20 mouse cellular contexts compared by ENCODE assay signal in genomic region chr7:27840104-27840503, GRCm38 (mm10). TPM values are rescaled to one million over a fixed set of nuclear protein-coding genes. Genes with fewer than 3 reads are reported as not detected.
DNase-seq lines count a peak whose midpoint lies in the region; TF ChIP-seq lines count a peak whose summit lies in the region.
"Had no signal": no experiment of that assay in that cellular context is flagged by ENCODE, and none has a peak within 500 bp of the region (broad histone marks: within the 10 kb centered on the region; RNA-seq: fewer than 3 reads in every experiment).

No protein-coding gene starts in this region.

- no peak for TF ChIP-seq EP300 in ES-Bruce4 (IDR thresholded peaks at IDR 0.05; ENCODE audit: insufficient read depth, low read depth, low read length)

- H3K36me3 ChIP-seq in E14TG2a.4 (ENCODE audit: insufficient read depth, low read length) (peaks cover 39% of the 10 kb centered on the region), ES-Bruce4 (ENCODE audit: control insufficient read depth, insufficient read depth, low read length, poor library complexity, severe bottlenecking) (peaks cover 11% of the 10 kb centered on the region)

- H3K27me3 ChIP-seq in E14TG2a.4 (ENCODE audit: insufficient read depth, low read length) (no peaks in the 10 kb centered on the region), ES-Bruce4 (ENCODE audit: control insufficient read depth, insufficient read depth, low read length, poor library complexity, severe bottlenecking) (no peaks in the 10 kb centered on the region)
- H3K27me3 ChIP-seq: forebrain, embryonic 13.5 days; heart, embryonic 12.5 days; heart, embryonic 15.5 days; hindbrain, embryonic 12.5 days; hindbrain, embryonic 15.5 days had no signal

- peak overlapping the region; percentile 84 for H3K4me3 ChIP-seq in E14TG2a.4 (replicated peaks; ENCODE audit: low read length)
- no peak overlapping the region for H3K4me3 ChIP-seq in ES-Bruce4 (ENCODE audit: low read depth, low read length)

- TF ChIP-seq CTCF in E14TG2a.4 (conservative IDR thresholded peaks at IDR 0.05; ENCODE audit: low read length) (no peak), ES-Bruce4 (IDR thresholded peaks at IDR 0.05; ENCODE audit: low read depth, low read length) (no peak)

- TF ChIP-seq POLR2A in ES-Bruce4 (IDR thresholded peaks at IDR 0.05; ENCODE audit: insufficient read depth, low read length): no peak

- intact Hi-C loops in heart, postnatal 25 days (cut with DNase I): no loop called here

- H3K4me1 ChIP-seq in E14TG2a.4 (replicated peaks; ENCODE audit: low read depth, low read length): peaks cover 64% of the 10 kb centered on the region
- peaks cover 4% of the 10 kb centered on the region for H3K4me1 ChIP-seq in ES-Bruce4 (ENCODE audit: control insufficient read depth, insufficient read depth, low read length)

- peak; percentile 98 for DNase-seq in R1 (ENCODE audit: low read depth, low spot score)
- no peak for DNase-seq in gastrocnemius, adult 8-10 months (ENCODE audit: low spot score in 2 of 2)
- no peak for DNase-seq in kidney, postnatal 4 days
- no peak for DNase-seq in heart, postnatal 25 days (ENCODE audit: low spot score)
- DNase-seq: adrenal gland, postnatal 10 days; adrenal gland, postnatal 36 days; cerebellum, adult 18-20 months; cerebellum, adult 9-10 months; cerebellum, postnatal 14 days; gastrocnemius, postnatal 14 days; heart, adult 18-20 months; heart, postnatal 10 days had no signal

- peak overlapping the region; percentile 78 for H3K27ac ChIP-seq in ES-Bruce4 (ENCODE audit: insufficient read depth, low read length)
- H3K27ac ChIP-seq: forebrain, embryonic 10.5 days; forebrain, embryonic 13.5 days; heart, embryonic 15.5 days; hindbrain, embryonic 12.5 days; hindbrain, embryonic 15.5 days had no signal

- peak overlapping the region; percentile 58 for H3K9ac ChIP-seq in ES-Bruce4 (ENCODE audit: low read depth, poor library complexity, severe bottlenecking)
- H3K9ac ChIP-seq: heart, embryonic 12.5 days; heart, embryonic 15.5 days; hindbrain, embryonic 12.5 days; hindbrain, embryonic 15.5 days had no signal

- H3K9me3 ChIP-seq in E14TG2a.4 (ENCODE audit: low read length): no peaks in the 10 kb centered on the region
- H3K9me3 ChIP-seq in ES-Bruce4 (replicated peaks; ENCODE audit: control insufficient read depth, insufficient read depth, low read length, poor library complexity, severe bottlenecking): no peaks in the 10 kb centered on the region
- H3K9me3 ChIP-seq: forebrain, embryonic 13.5 days; heart, embryonic 12.5 days; heart, embryonic 15.5 days; hindbrain, embryonic 12.5 days; hindbrain, embryonic 15.5 days had no signal

RNA-seq across cellular contexts. Expression of gene Zfp59, which starts 1.7 kb away (rescaled TPM):
- polyA plus RNA-seq in ES-Bruce4 (2011; ENCODE audit: insufficient read depth, insufficient read length, low read depth, missing spikeins): 7.0 and 7.7 TPM in 2 replicates
- total RNA-seq in gastrocnemius, adult 8-10 months (2022): 1 to 10 TPM; 2.3 to 2.7 (median 2.6) TPM
- 1 to 10 TPM; 2.6 to 3.1 TPM for total RNA-seq in heart, postnatal 25 days (2021)

RNA-seq across cellular contexts. Expression of gene Zfp607a, which starts 17.2 kb away (rescaled TPM):
- polyA plus RNA-seq in ES-Bruce4 (2011; ENCODE audit: insufficient read depth, insufficient read length, low read depth, missing spikeins): 1.8 and 2.0 TPM in 2 replicates
- total RNA-seq in gastrocnemius, adult 8-10 months (2022): 1 to 10 TPM; 1.7 to 2.9 (median 1.9) TPM
- total RNA-seq in heart, postnatal 25 days (2021): 1 to 10 TPM; 3.3 to 3.5 TPM

RNA-seq across cellular contexts. Expression of gene Zfp626, which starts 33.1 kb away (rescaled TPM):
- 7.3 and 9.3 TPM in 2 replicates for polyA plus RNA-seq in ES-Bruce4 (2011; ENCODE audit: insufficient read depth, insufficient read length, low read depth, missing spikeins)
- total RNA-seq in gastrocnemius, adult 8-10 months (2022): 1 to 10 TPM; 4.0 to 5.3 (median 4.4) TPM
- total RNA-seq in heart, postnatal 25 days (2021): 1 to 10 TPM; 5.5 to 6.2 TPM
